Mouse (Mus musculus) kidney, adult 18-20 months (tissue): ENCODE data around the gene Krtap4-6.
"Not testable (repeated sequence)": the region's sequence is repeated elsewhere in the genome, so short reads cannot be mapped to it uniquely, and the experiment has no call there.

Experiments used
- DNase-seq: peaks from one replicate; pipeline ENCODE4 v3.0.0; 2021

Gene Krtap4-6

GRCm38 (mm10) chr11:99665860-99666259 is at the start of gene Krtap4-6:
Krtap4-6 (minus strand) TSS chr11:99665960.
- no peak for DNase-seq

- DNase-seq: no peak
These were observed 24.7 kb upstream of the Krtap4-6 start, which contains the start of gene Gm14190 for GRCm38 (mm10) chr11:99690463-99690862. Gm14190 (minus strand) TSS chr11:99690740.

GRCm38 (mm10) chr11:99685235-99685634 is 19.5 kb upstream of the Krtap4-6 start:
- not testable (repeated sequence) for DNase-seq

- no peak for DNase-seq
These were observed 17.7 kb upstream of the Krtap4-6 start for GRCm38 (mm10) chr11:99683481-99683880.

GRCm38 (mm10) chr11:99662802-99663201 is 3.0 kb downstream of the Krtap4-6 start:
- DNase-seq: no peak

- DNase-seq: no peak
These were observed 6.5 kb downstream of the Krtap4-6 start for GRCm38 (mm10) chr11:99659256-99659655.

- DNase-seq: not testable (repeated sequence)
These were observed 7.2 kb downstream of the Krtap4-6 start, which contains the start of gene Gm11563 for GRCm38 (mm10) chr11:99658467-99659010. Gm11563 (minus strand) TSS chr11:99658960.

GRCm38 (mm10) chr11:99657051-99657450 is 8.7 kb downstream of the Krtap4-6 start:
- DNase-seq: no peak

GRCm38 (mm10) chr11:99650136-99650535 is 15.6 kb downstream of the Krtap4-6 start, which contains the start of gene Gm11555:
Gm11555 (minus strand) TSS chr11:99650236.
- DNase-seq: no peak

- DNase-seq: no peak
These were observed 19.3 kb downstream of the Krtap4-6 start for GRCm38 (mm10) chr11:99646444-99646843.

- DNase-seq: no peak
These were observed 21.4 kb downstream of the Krtap4-6 start for GRCm38 (mm10) chr11:99644351-99644750.

GRCm38 (mm10) chr11:99643635-99644139 is 22.1 kb downstream of the Krtap4-6 start, which contains the start of gene Krtap4-7:
Krtap4-7 (minus strand) TSS chr11:99644089.
- not testable (repeated sequence) for DNase-seq

GRCm38 (mm10) chr11:99640926-99641325 is 24.8 kb downstream of the Krtap4-6 start:
- DNase-seq: no peak

- no peak for DNase-seq
These were observed 28.7 kb downstream of the Krtap4-6 start for GRCm38 (mm10) chr11:99637086-99637485.

- DNase-seq: no peak
These were observed 31.1 kb downstream of the Krtap4-6 start, which contains the start of gene Krtap4-2 for GRCm38 (mm10) chr11:99634653-99635134. Krtap4-2 (minus strand) TSS chr11:99635084.

- no peak for DNase-seq
These were observed 32.5 kb downstream of the Krtap4-6 start for GRCm38 (mm10) chr11:99633293-99633692.

- DNase-seq: no peak
These were observed 34.9 kb downstream of the Krtap4-6 start for GRCm38 (mm10) chr11:99630890-99631289.

- DNase-seq: no peak
These were observed 37.6 kb downstream of the Krtap4-6 start, which contains the start of gene Krtap4-1 for GRCm38 (mm10) chr11:99628138-99628537. Krtap4-1 (minus strand) TSS chr11:99628238.

- DNase-seq: no peak
These were observed 45.4 kb downstream of the Krtap4-6 start, which contains the start of gene Gm11562 for GRCm38 (mm10) chr11:99620335-99620734. Gm11562 (minus strand) TSS chr11:99620435.
